Mouse (Mus musculus) liver, adult 2 months (tissue): Measurements from ENCODE around the gene Abca14.

Experiments used
- CTCF ChIP-seq: fragments of 200-500 bp; IDR thresholded peaks from 2 replicates; pipeline ENCODE4 v1.5.1; 2011; ENCODE audit warnings: low read depth, low read length, control low read depth
- POLR2A ChIP-seq: fragments of 200-500 bp; IDR thresholded peaks from 2 replicates; pipeline ENCODE4 v1.6.1; 2011; ENCODE audit warnings: low read length, control low read depth; ENCODE audit not compliant: insufficient read depth; ENCODE audit errors: extremely low read depth

DNA sequence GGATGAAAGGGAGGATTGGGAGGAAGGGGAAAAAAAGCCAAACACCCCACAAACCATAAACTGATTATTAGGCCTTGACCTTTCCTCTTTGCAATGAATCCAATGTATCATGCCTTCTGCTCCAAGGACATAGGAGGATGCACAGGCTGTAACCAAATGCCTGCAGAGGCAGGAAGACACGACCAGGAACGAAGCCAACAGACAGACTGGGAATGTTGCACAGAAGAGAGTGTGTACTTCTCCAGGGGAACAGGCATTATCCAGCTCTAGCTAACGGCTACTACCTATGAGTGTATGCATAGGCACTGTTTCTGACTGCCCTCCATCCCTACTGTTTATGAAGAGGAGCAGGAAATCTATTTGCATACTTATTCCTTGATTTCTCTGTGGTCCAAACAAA is 11.6 kb upstream of the Abca14 start:
- TF ChIP-seq CTCF (no peak), POLR2A (no peak)
